Mouse (Mus musculus): ENCODE results near the gene Chst13. TPM values are rescaled to one million over a fixed set of nuclear protein-coding genes. Genes with fewer than 3 reads are reported as not detected.

Gene Chst13
- total RNA-seq (2015; ENCODE audit: low replicate concordance) (3.6 and 10.6 TPM in 2 replicates), total RNA-seq (2017; ENCODE audit: low replicate concordance) (1.4 and 4.7 TPM in 2 replicates)

- no peak for ATAC-seq (replicated peaks; ENCODE audit: low FRiP score, poor library complexity, severe bottlenecking)
These were observed at the start of gene Chst13 for GRCm38 (mm10) chr6:90324991-90325390. Gene Chst13, minus strand, starts transcription at chr6:90325185.

DNA sequence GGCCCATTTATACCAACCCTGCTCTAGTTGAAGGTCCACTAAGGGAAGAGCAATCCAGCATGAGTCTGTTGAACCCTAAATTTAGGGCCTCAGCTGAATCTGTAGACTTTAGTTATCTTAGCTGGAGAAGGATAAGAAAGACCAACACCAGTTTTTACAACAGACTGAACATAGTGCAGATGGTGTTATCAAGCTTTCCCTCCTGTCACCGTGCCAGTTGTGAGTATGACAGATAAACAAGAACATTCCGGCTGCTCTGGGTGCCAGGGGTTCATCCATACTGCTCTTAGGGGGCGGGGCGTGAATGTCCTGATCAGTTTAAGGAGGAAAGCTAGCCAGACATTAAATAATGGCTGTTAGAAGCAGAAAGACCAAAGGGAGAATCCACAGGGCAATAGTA is 49.7 kb upstream of the Chst13 start:
- ATAC-seq (replicated peaks; ENCODE audit: low FRiP score, poor library complexity, severe bottlenecking), result no peak

GRCm38 (mm10) chr6:90369725-90370553 is 45.0 kb upstream of the Chst13 start:
- ATAC-seq (replicated peaks; ENCODE audit: low FRiP score, poor library complexity, severe bottlenecking), result no peak

GRCm38 (mm10) chr6:90368976-90369724 is 44.2 kb upstream of the Chst13 start, which contains the start of gene Zxdc:
Gene Zxdc, plus strand, starts transcription at chr6:90369492.
- peak; percentile 88 for ATAC-seq (replicated peaks; ENCODE audit: low FRiP score, poor library complexity, severe bottlenecking)

DNA sequence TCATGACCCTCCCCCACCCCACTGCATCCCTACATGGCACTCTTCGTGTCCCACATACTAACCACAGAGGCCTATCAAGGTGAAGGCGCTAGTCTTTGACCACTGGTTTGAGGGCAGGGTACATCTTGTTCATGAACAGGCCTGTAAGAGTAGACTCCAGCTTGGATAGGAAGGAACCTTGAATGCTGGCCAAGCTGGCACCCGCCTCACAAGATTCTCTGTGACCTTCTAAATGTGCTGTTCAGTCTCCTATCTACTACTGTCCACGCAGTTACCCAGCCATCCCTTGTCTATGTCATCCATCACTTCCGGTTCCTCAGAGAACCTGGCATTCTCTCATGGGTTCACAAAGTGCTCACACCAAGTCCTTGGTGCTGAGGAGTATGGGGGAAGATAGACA is 38.3 kb upstream of the Chst13 start:
- no peak for ATAC-seq (replicated peaks; ENCODE audit: low FRiP score, poor library complexity, severe bottlenecking)

- ATAC-seq (replicated peaks; ENCODE audit: low FRiP score, poor library complexity, severe bottlenecking), result no peak
These were observed 36.1 kb upstream of the Chst13 start for GRCm38 (mm10) chr6:90360922-90361614.

DNA sequence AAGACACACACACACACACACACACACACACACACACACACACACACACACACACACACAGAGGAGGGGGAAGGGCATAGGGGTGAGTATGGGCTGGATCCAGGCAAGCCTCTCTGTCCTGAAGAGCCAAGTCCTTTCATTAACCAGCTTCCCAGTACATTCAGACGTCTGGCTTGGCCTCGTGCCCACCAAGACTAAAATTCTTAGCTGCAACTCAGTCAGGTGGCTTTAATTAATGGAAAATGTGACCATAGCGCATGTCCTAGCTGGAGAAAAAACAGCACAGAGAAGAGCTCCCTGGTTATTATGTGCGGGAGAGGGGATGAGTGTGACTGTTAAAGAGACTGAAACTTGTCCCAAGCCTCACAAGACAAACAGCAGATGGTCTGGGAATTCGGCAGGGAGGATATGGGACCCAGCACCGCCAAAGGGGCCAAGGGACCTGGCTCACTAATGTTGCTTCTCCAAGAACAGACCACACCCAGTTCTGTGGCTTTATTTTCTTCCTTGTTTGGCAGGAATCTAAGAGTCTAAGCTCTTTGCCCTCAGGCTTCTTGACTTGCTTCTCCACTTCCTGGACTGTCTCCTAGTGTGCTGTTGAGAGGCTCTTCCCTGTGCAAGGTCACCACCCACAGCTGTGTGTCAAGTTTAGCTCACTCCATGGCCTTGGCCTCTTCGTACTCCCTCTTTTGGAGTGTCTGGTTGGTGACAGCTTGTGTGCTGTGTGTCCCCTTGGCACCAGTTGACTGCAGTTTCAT is 35.2 kb upstream of the Chst13 start:
- no peak for ATAC-seq (replicated peaks; ENCODE audit: low FRiP score, poor library complexity, severe bottlenecking)

DNA sequence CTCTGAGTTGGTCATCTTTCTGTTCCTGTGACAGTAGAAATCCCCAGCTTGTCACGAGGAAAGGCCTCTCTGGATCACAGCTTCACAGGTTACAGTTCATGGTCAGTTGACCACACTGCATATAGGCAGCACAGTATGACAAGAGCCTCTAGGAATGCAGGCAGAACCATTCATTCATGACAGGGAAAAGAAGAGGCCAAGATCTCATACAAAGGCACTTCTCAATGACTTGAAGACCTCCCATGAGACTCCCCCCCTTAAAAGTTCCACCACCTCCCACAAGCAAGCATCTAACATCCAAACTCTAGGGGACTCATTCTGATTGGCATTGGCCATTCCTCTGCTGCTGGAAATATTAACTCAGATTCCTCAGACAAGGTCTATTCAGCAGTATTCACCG is 34.5 kb upstream of the Chst13 start:
- no peak for ATAC-seq (replicated peaks; ENCODE audit: low FRiP score, poor library complexity, severe bottlenecking)

GRCm38 (mm10) chr6:90358142-90358541 is 33.2 kb upstream of the Chst13 start:
- ATAC-seq (replicated peaks; ENCODE audit: low FRiP score, poor library complexity, severe bottlenecking), result no peak

DNA sequence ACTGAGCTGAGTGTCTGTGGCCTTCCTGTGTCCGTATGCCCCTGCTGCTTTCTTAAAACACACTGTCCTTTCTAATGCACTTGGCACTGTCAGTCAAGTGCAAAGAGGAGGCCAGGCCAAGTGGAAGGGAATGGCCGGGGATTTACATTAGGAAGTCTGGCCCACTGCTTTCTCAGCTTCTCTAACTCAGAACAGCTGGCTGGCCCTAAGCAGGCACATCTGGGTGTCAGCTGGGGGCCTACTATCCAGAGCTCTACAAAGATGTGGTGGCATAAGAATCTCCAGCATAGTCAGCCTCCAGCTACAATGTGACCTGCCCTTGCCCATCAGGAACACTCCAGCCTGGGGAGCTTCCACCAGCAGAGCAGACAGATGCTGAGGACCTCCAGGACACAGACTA is 25.0 kb upstream of the Chst13 start:
- ATAC-seq (replicated peaks; ENCODE audit: low FRiP score, poor library complexity, severe bottlenecking), result no peak

DNA sequence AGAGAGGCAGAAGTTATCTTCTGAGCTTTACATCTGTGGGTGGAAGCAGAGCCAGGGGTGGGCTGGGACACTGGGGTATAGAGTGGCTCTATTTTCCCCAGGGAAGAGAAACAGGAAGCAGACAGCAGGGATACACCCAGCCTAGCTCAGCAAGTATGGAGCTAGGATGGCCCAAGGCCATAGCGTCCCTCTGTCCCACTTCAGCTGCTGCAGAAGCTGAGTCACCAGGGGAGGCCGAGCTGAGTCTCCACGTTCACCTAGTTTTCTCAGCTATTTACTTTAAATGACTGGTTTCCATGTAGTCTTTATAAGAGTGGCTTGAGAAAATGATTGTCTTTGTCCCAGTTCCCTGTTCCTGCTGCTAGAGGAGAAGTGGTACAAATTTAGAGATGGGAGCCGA is 23.5 kb upstream of the Chst13 start:
- ATAC-seq (replicated peaks; ENCODE audit: low FRiP score, poor library complexity, severe bottlenecking), result no peak

- ATAC-seq (replicated peaks; ENCODE audit: low FRiP score, poor library complexity, severe bottlenecking), result no peak
These were observed 22.2 kb upstream of the Chst13 start for GRCm38 (mm10) chr6:90347183-90347582.

DNA sequence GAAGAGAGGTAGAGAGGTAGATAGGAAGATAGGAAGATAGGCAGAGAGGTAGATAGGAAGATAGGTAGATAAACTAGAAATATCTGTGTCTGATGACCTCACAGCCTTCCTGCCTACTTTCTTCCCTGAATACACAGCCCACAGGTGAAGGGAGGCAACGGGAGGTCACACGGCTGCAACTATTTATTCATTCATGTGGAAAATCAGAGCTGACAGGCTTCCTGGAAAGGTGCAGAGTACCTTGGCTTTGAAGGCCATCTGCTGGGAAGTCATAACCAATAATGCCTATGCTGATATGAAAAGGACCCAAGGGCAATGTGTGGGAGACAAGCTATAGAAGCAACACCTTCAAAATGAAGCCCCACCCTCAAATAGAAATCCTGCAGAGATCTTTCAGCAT is 17.4 kb upstream of the Chst13 start:
- ATAC-seq (replicated peaks; ENCODE audit: low FRiP score, poor library complexity, severe bottlenecking), result no peak

- ATAC-seq (replicated peaks; ENCODE audit: low FRiP score, poor library complexity, severe bottlenecking), result no peak
These were observed 9.3 kb upstream of the Chst13 start for GRCm38 (mm10) chr6:90334244-90334643.

GRCm38 (mm10) chr6:90332561-90333425 is 7.8 kb upstream of the Chst13 start, which contains the start of gene Uroc1:
Gene Uroc1, plus strand, starts transcription at chr6:90333284.
- ATAC-seq (replicated peaks; ENCODE audit: low FRiP score, poor library complexity, severe bottlenecking), result no peak

- ATAC-seq (replicated peaks; ENCODE audit: low FRiP score, poor library complexity, severe bottlenecking), result no peak
These were observed 5.0 kb upstream of the Chst13 start for GRCm38 (mm10) chr6:90329953-90330352.

DNA sequence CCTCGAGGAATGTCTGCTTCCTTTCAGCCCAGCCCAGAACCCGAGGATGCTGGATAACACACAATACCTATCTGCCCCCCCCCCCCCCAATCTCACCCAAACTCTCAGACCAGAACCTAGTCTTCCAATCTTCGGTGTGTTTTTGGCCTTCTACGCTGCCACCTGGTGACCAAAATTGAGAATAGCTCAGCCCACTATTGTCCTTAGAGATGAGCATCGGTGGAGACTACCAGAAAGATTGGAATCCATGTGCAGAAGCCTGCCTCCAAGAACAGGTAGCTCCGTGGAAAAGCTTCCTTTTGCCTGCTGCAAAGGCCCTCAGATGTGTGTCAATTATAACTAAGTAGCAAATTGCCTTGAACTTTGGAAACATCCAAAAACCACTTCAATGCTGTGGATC is 2.7 kb upstream of the Chst13 start:
- no peak for ATAC-seq (replicated peaks; ENCODE audit: low FRiP score, poor library complexity, severe bottlenecking)

DNA sequence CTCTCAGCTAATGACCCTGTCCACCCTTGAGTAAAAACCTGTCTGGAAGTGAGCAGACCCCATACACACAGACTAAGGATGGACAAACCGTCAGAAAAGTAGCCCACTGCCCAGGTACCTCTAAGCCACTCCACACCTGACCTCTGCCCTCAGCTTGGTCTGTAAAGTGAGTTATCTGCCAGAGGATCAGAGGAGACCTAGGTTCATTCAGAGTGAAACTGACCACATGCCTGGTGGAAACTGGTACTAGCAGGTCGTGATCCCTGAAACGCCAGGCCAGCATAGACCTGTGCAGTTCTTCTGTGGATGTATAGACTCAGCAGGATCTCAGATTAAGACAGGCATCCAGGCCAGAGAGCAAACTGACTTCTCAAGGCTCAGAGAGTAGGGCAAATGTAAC is 522 bp downstream of the Chst13 start:
- ATAC-seq (replicated peaks; ENCODE audit: low FRiP score, poor library complexity, severe bottlenecking), result no peak

DNA sequence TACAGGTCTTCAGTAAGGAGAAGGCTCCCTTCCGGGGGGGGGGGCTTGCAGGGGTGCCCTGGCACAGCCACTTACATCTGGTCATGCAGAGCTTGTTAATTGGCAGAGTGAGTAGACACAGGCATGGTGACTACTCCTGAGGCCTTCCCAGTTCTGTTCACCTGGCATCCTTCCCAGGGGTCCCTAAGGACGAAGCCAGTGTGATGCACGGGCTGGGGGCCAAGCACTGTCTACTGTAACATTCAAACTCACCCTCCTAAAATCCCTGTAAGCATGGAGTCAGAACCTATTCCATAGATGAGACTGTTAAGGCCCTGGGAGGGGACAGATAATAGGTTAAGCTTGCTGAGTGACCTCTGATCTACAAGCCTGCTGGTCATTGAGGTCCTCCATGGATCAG is 959 bp downstream of the Chst13 start:
- ATAC-seq (replicated peaks; ENCODE audit: low FRiP score, poor library complexity, severe bottlenecking), result no peak
